Mouse (Mus musculus) erythroblast, embryonic 14.5 days (primary cell): Measurements from ENCODE around the gene Nfic.

ENCODE experiments used
- GATA1 ChIP-seq: IDR thresholded peaks from 2 replicates; pipeline ENCODE4 v1.6.1; 2012; ENCODE audit warnings: low read length, inconsistent platforms, mixed read lengths
- TAL1 ChIP-seq: IDR thresholded peaks from 3 replicates; pipeline ENCODE4 v1.6.1; 2012; ENCODE audit warnings: low read length, inconsistent platforms, mixed read lengths

GRCm38 (mm10) chr10:81470454-81470853 is 15.0 kb upstream of the Nfic start:
- TF ChIP-seq GATA1, result no peak
- TF ChIP-seq TAL1, result no peak
